Mouse (Mus musculus): Measurements from ENCODE around the gene Csnk2b.

The Csnk2b gene

GRCm38 (mm10) chr17:35085208-35085865, 36.5 kb downstream of the Csnk2b start, which contains the start of gene Ly6g6f:
TSS of gene Ly6g6f (minus strand) at chr17:35085610.
- DNase-seq (ENCODE audit: low spot score): no peak

GRCm38 (mm10) chr17:35083929-35084497, 37.8 kb downstream of the Csnk2b start:
- DNase-seq (ENCODE audit: low spot score): no peak

- DNase-seq (ENCODE audit: low spot score): no peak
These were observed 38.8 kb downstream of the Csnk2b start for GRCm38 (mm10) chr17:35082841-35083576.

GRCm38 (mm10) chr17:35080710-35081109, 41.1 kb downstream of the Csnk2b start:
- no peak for DNase-seq (ENCODE audit: low spot score)

- DNase-seq (ENCODE audit: low spot score): no peak
These were observed 41.6 kb downstream of the Csnk2b start for GRCm38 (mm10) chr17:35080248-35080647.

- no peak for DNase-seq (ENCODE audit: low spot score)
These were observed 42.1 kb downstream of the Csnk2b start for GRCm38 (mm10) chr17:35079778-35080177.

GRCm38 (mm10) chr17:35077786-35078233, 44.0 kb downstream of the Csnk2b start, which contains the start of gene Ly6g6d:
TSS of gene Ly6g6d (minus strand) at chr17:35078065.
- no peak for DNase-seq (ENCODE audit: low spot score)

- DNase-seq (ENCODE audit: low spot score): no peak
These were observed 44.6 kb downstream of the Csnk2b start for GRCm38 (mm10) chr17:35077285-35077684.

- DNase-seq (ENCODE audit: low spot score): no peak
These were observed 45.2 kb downstream of the Csnk2b start, which contains the start of gene Ly6g6e for GRCm38 (mm10) chr17:35076507-35077176. TSS of gene Ly6g6e (plus strand) at chr17:35076902.

- DNase-seq (ENCODE audit: low spot score): no peak
These were observed 47.8 kb downstream of the Csnk2b start for GRCm38 (mm10) chr17:35074097-35074496.

- no peak for DNase-seq (ENCODE audit: low spot score)
These were observed 50.4 kb downstream of the Csnk2b start for GRCm38 (mm10) chr17:35071454-35071853.

- no peak for DNase-seq (ENCODE audit: low spot score)
These were observed 51.2 kb downstream of the Csnk2b start for GRCm38 (mm10) chr17:35070556-35071229.

GRCm38 (mm10) chr17:35068213-35068914, 53.5 kb downstream of the Csnk2b start:
- DNase-seq (ENCODE audit: low spot score): no peak
